Mouse (Mus musculus) megakaryocyte, adult 5-6 weeks (primary cell): ENCODE data around the gene Myl9. TPM values are rescaled to one million over a fixed set of nuclear protein-coding genes. Genes with fewer than 3 reads are reported as not detected.

Source experiments
- total RNA-seq, 2 experiments: library from RNA; stranded (forward) in 1 of 2; stranded (reverse) in 1 of 2; fragments of 153-499, 151-499 nt in 1 of 2; fragments of 221-1000, 200-1000 nt in 1 of 2; gene quantifications; 2 replicates each; pipeline versions ENCODE4 v1.2.3 to v1.2.4; 2015 to 2017

Myl9 gene
- total RNA-seq, 2 experiments from 2014 or later = not detected

Other genes with a start within 250 kb of the Myl9 start
- gene Aar2, start 227.8 kb upstream of the Myl9 start, total RNA-seq (2015) = 7.5 and 10.2 TPM in 2 replicates
- gene Aar2, start 227.8 kb upstream of the Myl9 start, total RNA-seq (2017) = 5.8 and 6.4 TPM in 2 replicates
- gene Dlgap4, start 161.7 kb upstream of the Myl9 start, total RNA-seq (2015) = 35.2 and 38.7 TPM in 2 replicates
- gene Dlgap4, start 161.7 kb upstream of the Myl9 start, total RNA-seq (2017) = 13.8 and 24.0 TPM in 2 replicates
- 0.36 and 0.38 TPM in 2 replicates for gene Tgif2, start 64.6 kb downstream of the Myl9 start, total RNA-seq (2015)
- gene Tgif2, start 64.6 kb downstream of the Myl9 start, total RNA-seq (2017) = 0.73 TPM in 1 of 2 replicates, not detected in the other
- 1.4 and 2.4 TPM in 2 replicates for gene 4930518I15Rik, start 82.5 kb downstream of the Myl9 start, total RNA-seq (2015)
- gene 4930518I15Rik, start 82.5 kb downstream of the Myl9 start, total RNA-seq (2017) = 1.5 and 1.9 TPM in 2 replicates
- 356 and 374 TPM in 2 replicates for gene Rab5if, start 87.7 kb downstream of the Myl9 start, total RNA-seq (2015)
- gene Rab5if, start 87.7 kb downstream of the Myl9 start, total RNA-seq (2017) = 194 and 199 TPM in 2 replicates
- gene Sla2, start 111.8 kb downstream of the Myl9 start, total RNA-seq (2015) = 0.83 and 2.2 TPM in 2 replicates
- 1.3 and 1.8 TPM in 2 replicates for gene Sla2, start 111.8 kb downstream of the Myl9 start, total RNA-seq (2017)
- 22.4 and 28.5 TPM in 2 replicates for gene Ndrg3, start 216.6 kb downstream of the Myl9 start, total RNA-seq (2015)
- gene Ndrg3, start 216.6 kb downstream of the Myl9 start, total RNA-seq (2017) = 23.9 and 27.3 TPM in 2 replicates
- gene Dsn1, start 231.7 kb downstream of the Myl9 start, total RNA-seq (2015) = 13.3 and 14.6 TPM in 2 replicates
- 36.4 and 47.0 TPM in 2 replicates for gene Dsn1, start 231.7 kb downstream of the Myl9 start, total RNA-seq (2017)